Mouse (Mus musculus): ENCODE measurements around the gene Cd200. TPM values are rescaled to one million over a fixed set of nuclear protein-coding genes. Genes with fewer than 3 reads are reported as not detected.

Gene Cd200
- polyA plus RNA-seq, 1 experiment = not detected

DNA sequence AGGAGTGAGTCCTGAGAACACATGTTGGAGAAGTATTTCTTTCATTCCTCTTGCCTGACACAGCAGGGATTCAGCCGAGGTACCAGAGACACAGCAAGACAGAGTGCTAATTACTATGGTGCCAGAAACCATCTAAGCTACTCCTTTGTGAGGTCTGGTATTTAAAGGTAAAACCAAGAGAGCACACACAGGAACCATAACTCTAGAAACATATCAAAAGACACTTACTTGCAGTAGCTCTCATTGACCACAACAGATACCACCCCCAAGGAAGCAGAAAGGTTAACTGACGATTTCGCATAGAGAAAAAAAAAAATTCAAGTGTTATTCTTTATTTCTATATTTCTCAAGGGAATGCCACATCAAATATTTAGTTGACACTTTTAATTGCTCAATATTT is 27.0 kb downstream of the Cd200 start:
- Histone ChIP-seq H3K27ac (ENCODE audit: insufficient read depth, low read length) (no peak overlapping the region), H3K27me3 (ENCODE audit: control insufficient read depth, insufficient read depth, low read length, poor library complexity, severe bottlenecking) (no peaks in the 10 kb centered on the region)

DNA sequence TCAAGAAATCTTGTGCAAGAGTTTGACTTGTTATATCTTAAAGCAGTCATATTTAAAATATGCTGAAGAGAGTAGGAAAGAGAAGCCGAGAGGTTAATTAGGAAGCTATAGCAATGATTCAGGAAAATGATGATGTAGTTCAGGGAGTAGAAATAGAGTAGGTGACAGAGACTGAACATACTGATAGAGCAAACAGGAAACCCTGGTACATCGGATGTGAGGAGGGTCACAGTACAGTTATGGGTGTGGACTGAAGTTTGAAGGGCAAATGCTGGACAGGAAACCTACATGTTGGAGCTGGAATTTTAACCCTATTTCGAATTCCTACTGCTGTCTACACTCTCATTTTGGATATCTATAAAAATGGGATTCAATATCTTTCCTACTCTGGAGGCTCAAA is 29.9 kb downstream of the Cd200 start:
- H3K4me1 ChIP-seq (ENCODE audit: control insufficient read depth, insufficient read depth, low read length) = no peaks in the 10 kb centered on the region
- no peak overlapping the region for H3K27ac ChIP-seq (ENCODE audit: insufficient read depth, low read length)
- no peak overlapping the region for H3K4me3 ChIP-seq (ENCODE audit: low read depth, low read length)
- H3K9me3 ChIP-seq (replicated peaks; ENCODE audit: control insufficient read depth, insufficient read depth, low read length, poor library complexity, severe bottlenecking) = no peaks in the 10 kb centered on the region
- TF ChIP-seq EP300 (IDR thresholded peaks at IDR 0.05; ENCODE audit: insufficient read depth, low read depth, low read length) (no peak), CTCF (IDR thresholded peaks at IDR 0.05; ENCODE audit: low read depth, low read length) (no peak), POLR2A (IDR thresholded peaks at IDR 0.05; ENCODE audit: insufficient read depth, low read length) (no peak)
- H3K9ac ChIP-seq (ENCODE audit: low read depth, poor library complexity, severe bottlenecking) = no peak overlapping the region
- no peaks in the 10 kb centered on the region for H3K36me3 ChIP-seq (ENCODE audit: control insufficient read depth, insufficient read depth, low read length, poor library complexity, severe bottlenecking)
- H3K27me3 ChIP-seq (ENCODE audit: control insufficient read depth, insufficient read depth, low read length, poor library complexity, severe bottlenecking) = no peaks in the 10 kb centered on the region; the same call in 1 of the 2 replicates

More for the DNA sequence above, 27.0 kb downstream of the Cd200 start:
- H3K9me3 ChIP-seq (replicated peaks; ENCODE audit: control insufficient read depth, insufficient read depth, low read length, poor library complexity, severe bottlenecking) = no peaks in the 10 kb centered on the region
- no peak overlapping the region for H3K9ac ChIP-seq (ENCODE audit: low read depth, poor library complexity, severe bottlenecking)
- H3K4me3 ChIP-seq (ENCODE audit: low read depth, low read length) = no peak overlapping the region
- no peaks in the 10 kb centered on the region for H3K36me3 ChIP-seq (ENCODE audit: control insufficient read depth, insufficient read depth, low read length, poor library complexity, severe bottlenecking)
- H3K4me1 ChIP-seq (ENCODE audit: control insufficient read depth, insufficient read depth, low read length) = no peaks in the 10 kb centered on the region
- TF ChIP-seq POLR2A (IDR thresholded peaks at IDR 0.05; ENCODE audit: insufficient read depth, low read length) = no peak
- no peak for TF ChIP-seq EP300 (IDR thresholded peaks at IDR 0.05; ENCODE audit: insufficient read depth, low read depth, low read length)
- TF ChIP-seq CTCF (IDR thresholded peaks at IDR 0.05; ENCODE audit: low read depth, low read length) = no peak

GRCm38 (mm10) chr16:45378147-45378943 is 30.5 kb downstream of the Cd200 start:
- Histone ChIP-seq H3K27ac (ENCODE audit: insufficient read depth, low read length) (no peak overlapping the region), H3K9ac (ENCODE audit: low read depth, poor library complexity, severe bottlenecking) (no peak overlapping the region), H3K4me3 (ENCODE audit: low read depth, low read length) (no peak overlapping the region), H3K36me3 (ENCODE audit: control insufficient read depth, insufficient read depth, low read length, poor library complexity, severe bottlenecking) (no peaks in the 10 kb centered on the region), H3K27me3 (ENCODE audit: control insufficient read depth, insufficient read depth, low read length, poor library complexity, severe bottlenecking) (no peaks in the 10 kb centered on the region; the same call in 1 of the 2 replicates), H3K9me3 (replicated peaks; ENCODE audit: control insufficient read depth, insufficient read depth, low read length, poor library complexity, severe bottlenecking) (no peaks in the 10 kb centered on the region), H3K4me1 (ENCODE audit: control insufficient read depth, insufficient read depth, low read length) (no peaks in the 10 kb centered on the region)
- TF ChIP-seq POLR2A (IDR thresholded peaks at IDR 0.05; ENCODE audit: insufficient read depth, low read length) (no peak), CTCF (IDR thresholded peaks at IDR 0.05; ENCODE audit: low read depth, low read length) (no peak), EP300 (IDR thresholded peaks at IDR 0.05; ENCODE audit: insufficient read depth, low read depth, low read length) (no peak)

- Histone ChIP-seq H3K9me3 (replicated peaks; ENCODE audit: control insufficient read depth, insufficient read depth, low read length, poor library complexity, severe bottlenecking) (no peaks in the 10 kb centered on the region), H3K4me1 (ENCODE audit: control insufficient read depth, insufficient read depth, low read length) (no peaks in the 10 kb centered on the region), H3K27me3 (ENCODE audit: control insufficient read depth, insufficient read depth, low read length, poor library complexity, severe bottlenecking) (no peaks in the 10 kb centered on the region; the same call in 1 of the 2 replicates), H3K27ac (ENCODE audit: insufficient read depth, low read length) (no peak overlapping the region), H3K9ac (ENCODE audit: low read depth, poor library complexity, severe bottlenecking) (no peak overlapping the region), H3K4me3 (ENCODE audit: low read depth, low read length) (no peak overlapping the region), H3K36me3 (ENCODE audit: control insufficient read depth, insufficient read depth, low read length, poor library complexity, severe bottlenecking) (no peaks in the 10 kb centered on the region)
- TF ChIP-seq EP300 (IDR thresholded peaks at IDR 0.05; ENCODE audit: insufficient read depth, low read depth, low read length) (no peak), CTCF (IDR thresholded peaks at IDR 0.05; ENCODE audit: low read depth, low read length) (no peak), POLR2A (IDR thresholded peaks at IDR 0.05; ENCODE audit: insufficient read depth, low read length) (no peak)
Observed at GRCm38 (mm10) chr16:45377332-45377731, 31.5 kb downstream of the Cd200 start.

DNA sequence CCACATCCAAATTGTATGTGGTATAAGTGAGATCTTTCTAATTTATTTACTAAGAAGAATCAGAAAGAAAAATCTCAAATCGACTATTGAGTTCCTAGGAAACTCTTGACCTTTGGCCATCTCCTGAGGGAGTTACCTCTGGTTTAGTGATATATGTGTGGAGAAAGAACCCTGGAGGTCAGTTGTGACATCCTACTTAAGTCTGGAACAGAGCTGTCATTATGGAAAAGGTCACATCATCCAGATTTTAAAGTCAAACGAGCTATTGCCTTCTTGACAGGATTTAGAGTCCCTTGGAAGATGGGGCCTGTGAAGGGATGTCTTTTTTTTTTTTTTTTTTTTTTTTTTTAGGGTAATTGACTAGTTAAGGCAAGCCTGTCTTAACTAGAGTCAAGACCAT is 32.0 kb downstream of the Cd200 start:
- no peaks in the 10 kb centered on the region for H3K9me3 ChIP-seq (replicated peaks; ENCODE audit: control insufficient read depth, insufficient read depth, low read length, poor library complexity, severe bottlenecking)
- no peaks in the 10 kb centered on the region for H3K4me1 ChIP-seq (ENCODE audit: control insufficient read depth, insufficient read depth, low read length)
- TF ChIP-seq EP300 (IDR thresholded peaks at IDR 0.05; ENCODE audit: insufficient read depth, low read depth, low read length) (no peak), POLR2A (IDR thresholded peaks at IDR 0.05; ENCODE audit: insufficient read depth, low read length) (no peak)
- no peaks in the 10 kb centered on the region; the same call in 1 of the 2 replicates for H3K27me3 ChIP-seq (ENCODE audit: control insufficient read depth, insufficient read depth, low read length, poor library complexity, severe bottlenecking)
- H3K27ac ChIP-seq (ENCODE audit: insufficient read depth, low read length) = no peak overlapping the region
- H3K36me3 ChIP-seq (ENCODE audit: control insufficient read depth, insufficient read depth, low read length, poor library complexity, severe bottlenecking) = no peaks in the 10 kb centered on the region
- H3K4me3 ChIP-seq (ENCODE audit: low read depth, low read length) = no peak overlapping the region
- no peak overlapping the region for H3K9ac ChIP-seq (ENCODE audit: low read depth, poor library complexity, severe bottlenecking)

DNA sequence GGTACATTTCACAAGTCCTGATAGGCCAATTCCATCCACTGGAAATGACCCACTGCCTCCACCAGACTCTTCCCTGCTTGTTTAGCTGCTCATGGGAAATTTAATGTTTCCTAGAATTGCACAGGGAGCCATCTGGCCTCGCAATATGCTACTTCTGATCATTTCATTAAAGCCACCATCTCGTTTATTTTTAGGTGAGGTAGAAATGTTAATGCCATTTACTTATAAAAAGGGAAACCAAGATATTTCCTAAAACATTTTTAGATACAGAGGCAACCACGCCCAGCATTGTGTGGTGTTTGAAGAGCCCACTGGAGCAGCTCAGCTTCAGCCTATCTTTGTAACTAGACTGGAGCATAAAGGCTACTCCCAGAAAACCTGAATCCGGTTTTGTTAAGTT is 32.6 kb downstream of the Cd200 start:
- Histone ChIP-seq H3K36me3 (ENCODE audit: control insufficient read depth, insufficient read depth, low read length, poor library complexity, severe bottlenecking) (no peaks in the 10 kb centered on the region), H3K9ac (ENCODE audit: low read depth, poor library complexity, severe bottlenecking) (no peak overlapping the region), H3K9me3 (replicated peaks; ENCODE audit: control insufficient read depth, insufficient read depth, low read length, poor library complexity, severe bottlenecking) (no peaks in the 10 kb centered on the region), H3K27ac (ENCODE audit: insufficient read depth, low read length) (no peak overlapping the region), H3K4me3 (ENCODE audit: low read depth, low read length) (no peak overlapping the region), H3K27me3 (ENCODE audit: control insufficient read depth, insufficient read depth, low read length, poor library complexity, severe bottlenecking) (no peaks in the 10 kb centered on the region; the same call in 1 of the 2 replicates), H3K4me1 (ENCODE audit: control insufficient read depth, insufficient read depth, low read length) (no peaks in the 10 kb centered on the region)
- TF ChIP-seq CTCF (IDR thresholded peaks at IDR 0.05; ENCODE audit: low read depth, low read length) (no peak), POLR2A (IDR thresholded peaks at IDR 0.05; ENCODE audit: insufficient read depth, low read length) (no peak), EP300 (IDR thresholded peaks at IDR 0.05; ENCODE audit: insufficient read depth, low read depth, low read length) (no peak)
